Mouse (Mus musculus) thymus, adult 2 months (tissue): ENCODE measurements around the gene Rab30.

Experiments used
- CTCF ChIP-seq: fragments of 200-500 bp; IDR thresholded peaks from 2 replicates; pipeline ENCODE4 v1.5.1; 2012; ENCODE audit warnings: mild to moderate bottlenecking, control low read depth, low read length, moderate library complexity, borderline replicate concordance; ENCODE audit not compliant: control insufficient read depth, poor library complexity, insufficient read depth; ENCODE audit errors: extremely low read depth
- POLR2A ChIP-seq: fragments of 200-500 bp; IDR thresholded peaks from 2 replicates; pipeline ENCODE4 v1.6.1; 2012; ENCODE audit warnings: mild to moderate bottlenecking, low read length, control low read depth, moderate library complexity; ENCODE audit not compliant: control insufficient read depth, poor library complexity, insufficient read depth; ENCODE audit errors: extremely low read depth

- TF ChIP-seq CTCF, result no peak
- no peak for TF ChIP-seq POLR2A
Measured at GRCm38 (mm10) chr7:92819656-92820055, 78.3 kb downstream of the Rab30 start.
